Mouse (Mus musculus) neural tube, embryonic 14.5 days (tissue): ENCODE results near the gene Sgms1. TPM values are rescaled to one million over a fixed set of nuclear protein-coding genes. Genes with fewer than 3 reads are reported as not detected.

ENCODE experiments used
- ATAC-seq: fragments of 200-750 bp; cut with Nextera tagmentation; 2 replicates; pipeline ENCODE4 v1.8.0; 2017; ENCODE audit warnings: low read depth, mild to moderate bottlenecking, moderate TSS enrichment, moderate library complexity
- H3K27ac ChIP-seq: fragments of 300-500 bp; sonication (generic); 2 replicates; pipeline ENCODE4 v1.5.1; 2014; ENCODE audit warnings: low read depth, mild to moderate bottlenecking, control low read depth, low read length, moderate library complexity, mixed read lengths
- H3K27me3 ChIP-seq: fragments of 300-500 bp; sonication (generic); 2 replicates; pipeline ENCODE4 v1.6.1; 2014; ENCODE audit warnings: low read length; ENCODE audit not compliant: control insufficient read depth, insufficient read depth
- H3K36me3 ChIP-seq: fragments of 300-500 bp; sonication (generic); 2 replicates; pipeline ENCODE4 v1.6.1; 2014; ENCODE audit warnings: low read length, mixed read lengths; ENCODE audit not compliant: control insufficient read depth, insufficient read depth
- H3K4me1 ChIP-seq: fragments of 300-500 bp; sonication (generic); 2 replicates; pipeline ENCODE4 v1.6.1; 2014; ENCODE audit warnings: low read length; ENCODE audit not compliant: control insufficient read depth, insufficient read depth
- H3K4me2 ChIP-seq: fragments of 300-500 bp; sonication (generic); 2 replicates; pipeline ENCODE4 v1.6.1; 2014; ENCODE audit warnings: mild to moderate bottlenecking, low read depth, low read length, control low read depth
- H3K4me3 ChIP-seq: fragments of 300-500 bp; sonication (generic); 2 replicates; pipeline ENCODE4 v1.5.1; 2014; ENCODE audit warnings: low read depth, low read length, control low read depth, mixed read lengths
- H3K9ac ChIP-seq: fragments of 300-500 bp; sonication (generic); replicated peaks from 2 replicates; pipeline ENCODE4 v1.6.1; 2014; ENCODE audit warnings: low read depth, mild to moderate bottlenecking, control low read depth, low read length, mixed read lengths
- H3K9me3 ChIP-seq: fragments of 300-500 bp; sonication (generic); 2 replicates; pipeline ENCODE4 v1.6.1; 2016; ENCODE audit warnings: low read length; ENCODE audit not compliant: control insufficient read depth
- WGBS: fragments of 180-500 bp; shearing (Covaris S2); extraction: QIAGEN DNeasy Blood & Tissue Kit; methylation state at CpG from one replicate; pipeline ENCODE4 v1.1.7; 2014; 5-methylcytosine and 5-hydroxymethylcytosine counted together
- polyA plus RNA-seq: library from polyadenylated mRNA; unstranded; fragments of >200 nt; fragmentation: Nextera tagmentation; extraction: Ambion mirVana; gene quantifications from 2 replicates; pipeline ENCODE4 v1.2.1, GENCODE M21; 2014

Sgms1 gene
- polyA plus RNA-seq, 1 experiment from 2014 or later: 19.2 TPM

DNA sequence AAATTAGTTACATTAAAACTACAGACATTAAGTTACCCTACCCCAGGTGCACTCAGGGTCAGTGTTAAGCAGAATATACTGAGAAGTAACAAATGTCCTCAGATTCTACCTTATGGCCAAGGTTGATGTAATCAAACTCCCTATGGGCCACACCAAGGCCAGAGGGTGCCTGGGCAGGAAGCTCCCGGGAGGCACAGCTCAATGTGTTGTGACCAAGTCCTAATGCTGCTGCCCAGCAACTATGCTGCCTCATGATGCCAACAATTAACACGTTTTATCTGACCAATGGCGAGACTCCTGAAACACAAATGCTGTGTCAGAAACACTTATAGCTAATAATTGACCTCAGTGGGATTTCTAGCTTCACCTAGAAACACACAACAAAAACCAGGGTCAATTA is 197.9 kb downstream of the Sgms1 start:
- H3K9ac ChIP-seq: no peak overlapping the region
- ATAC-seq: no peak

DNA sequence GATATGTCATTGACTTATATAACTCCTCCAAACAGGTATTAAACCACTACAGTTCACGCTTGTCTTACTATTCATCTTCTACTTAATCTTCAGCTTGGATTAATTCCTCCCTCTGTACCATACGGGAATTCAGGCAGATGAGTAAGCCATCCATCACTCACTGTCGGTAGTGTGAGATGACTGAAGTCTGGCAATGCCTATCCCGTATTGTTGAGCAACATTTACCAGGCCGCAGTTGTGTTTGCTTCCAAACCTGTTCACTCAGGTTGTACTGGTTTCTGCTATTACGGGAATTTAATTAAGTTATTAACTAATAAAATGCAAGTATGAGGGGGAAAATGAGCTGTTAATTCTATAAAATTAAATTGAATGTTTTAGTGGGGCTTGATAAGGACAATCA is 199.6 kb downstream of the Sgms1 start:
- ATAC-seq: no peak
- H3K27ac ChIP-seq: no peak overlapping the region
- no peaks in the 10 kb centered on the region for H3K9me3 ChIP-seq
- H3K4me2 ChIP-seq: no peak overlapping the region
- no peaks in the 10 kb centered on the region for H3K27me3 ChIP-seq
- no peak overlapping the region for H3K4me3 ChIP-seq
- H3K4me1 ChIP-seq: no peaks in the 10 kb centered on the region
- H3K9ac ChIP-seq: no peak overlapping the region
- WGBS: 89% methylated on average over 6 of the region's 6 CpGs
- no peaks in the 10 kb centered on the region for H3K36me3 ChIP-seq

More for the DNA sequence above, 197.9 kb downstream of the Sgms1 start:
- H3K27ac ChIP-seq: no peak overlapping the region
- WGBS: 86% methylated on average over 3 of the region's 3 CpGs
- H3K36me3 ChIP-seq: no peaks in the 10 kb centered on the region
- H3K9me3 ChIP-seq: no peaks in the 10 kb centered on the region
- no peaks in the 10 kb centered on the region for H3K4me1 ChIP-seq
- H3K4me2 ChIP-seq: no peak overlapping the region
- no peak overlapping the region for H3K4me3 ChIP-seq
- no peaks in the 10 kb centered on the region for H3K27me3 ChIP-seq

DNA sequence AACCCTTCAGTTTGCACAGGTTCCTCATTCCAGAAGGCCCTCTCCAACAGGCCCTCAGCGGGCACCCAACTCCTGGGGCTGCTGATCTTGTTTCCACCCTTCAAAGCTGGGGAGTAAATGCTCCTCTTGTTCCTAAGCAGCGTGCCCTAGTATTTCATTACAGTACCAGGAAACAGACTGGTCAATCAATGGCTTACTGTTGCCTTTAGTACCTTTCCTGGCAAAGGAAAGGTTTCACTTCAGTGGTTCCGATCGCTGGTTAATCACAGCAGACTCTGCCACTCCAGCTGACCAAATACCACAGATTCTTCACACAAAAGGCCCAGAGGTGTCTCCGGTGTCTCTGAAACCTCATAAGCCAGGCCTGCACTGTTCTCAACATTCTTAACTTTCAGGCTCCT is 200.5 kb downstream of the Sgms1 start:
- H3K9ac ChIP-seq: no peak overlapping the region
- H3K4me3 ChIP-seq: no peak overlapping the region
- ATAC-seq: no peak
- H3K27ac ChIP-seq: no peak overlapping the region
- H3K27me3 ChIP-seq: no peaks in the 10 kb centered on the region
- no peaks in the 10 kb centered on the region for H3K36me3 ChIP-seq
- 80% methylated on average over 5 of the region's 5 CpGs for WGBS
- H3K4me2 ChIP-seq: no peak overlapping the region
- H3K9me3 ChIP-seq: no peaks in the 10 kb centered on the region
- no peaks in the 10 kb centered on the region for H3K4me1 ChIP-seq

DNA sequence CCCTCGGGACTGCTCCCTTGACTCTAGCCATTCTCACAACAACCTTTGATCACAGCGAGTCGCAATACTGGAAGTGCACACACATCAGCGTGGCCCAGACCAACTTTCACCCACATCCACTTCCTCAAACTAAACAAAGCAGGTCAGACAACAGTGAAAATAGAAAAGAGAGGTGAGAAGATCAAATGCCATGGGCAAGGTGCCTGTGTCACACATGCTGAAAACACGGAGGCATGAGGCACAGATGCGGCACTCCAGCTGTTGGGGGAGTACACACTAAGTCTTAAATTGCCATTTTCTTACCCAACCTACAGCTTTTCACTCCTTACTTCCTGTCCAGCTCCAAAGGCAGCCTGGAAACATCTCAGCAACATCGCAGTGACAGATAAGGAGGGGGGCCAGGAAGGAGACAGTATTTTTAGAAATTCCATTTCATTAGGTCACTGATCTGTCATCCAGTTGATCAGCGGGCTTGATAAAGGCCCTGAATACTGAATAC is 202.9 kb downstream of the Sgms1 start:
- ATAC-seq: no peak
- Histone ChIP-seq H3K4me3 (no peak overlapping the region), H3K9ac (no peak overlapping the region), H3K27me3 (no peaks in the 10 kb centered on the region), H3K4me1 (no peaks in the 10 kb centered on the region), H3K4me2 (no peak overlapping the region), H3K36me3 (no peaks in the 10 kb centered on the region), H3K27ac (no peak overlapping the region), H3K9me3 (no peaks in the 10 kb centered on the region)
- 88% methylated on average over 8 of the region's 8 CpGs for WGBS

DNA sequence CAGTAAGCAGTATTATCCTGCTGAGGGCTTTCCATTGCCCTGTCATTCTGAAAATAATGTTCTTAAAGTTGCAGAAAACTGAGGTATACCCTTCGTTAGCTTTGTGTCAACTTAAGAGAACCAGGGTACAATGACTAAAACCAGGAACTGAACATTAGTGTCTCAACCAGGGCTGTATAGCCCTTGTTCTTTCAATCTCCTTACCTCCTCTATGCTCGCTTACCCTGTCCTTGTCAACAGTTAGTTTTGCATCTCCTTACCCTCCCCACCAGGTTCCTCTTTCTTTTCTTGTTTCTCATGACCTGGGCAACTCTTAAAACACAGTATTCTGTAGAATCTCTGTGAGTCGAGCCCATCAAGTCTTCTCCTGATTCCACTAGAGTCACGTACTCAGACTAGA is 206.5 kb downstream of the Sgms1 start:
- Histone ChIP-seq H3K9me3 (no peaks in the 10 kb centered on the region), H3K4me2 (no peak overlapping the region), H3K27ac (no peak overlapping the region), H3K27me3 (no peaks in the 10 kb centered on the region), H3K36me3 (no peaks in the 10 kb centered on the region), H3K4me1 (no peaks in the 10 kb centered on the region), H3K4me3 (no peak overlapping the region), H3K9ac (no peak overlapping the region)
- ATAC-seq: no peak
- WGBS: 92% methylated on average over 4 of the region's 4 CpGs

DNA sequence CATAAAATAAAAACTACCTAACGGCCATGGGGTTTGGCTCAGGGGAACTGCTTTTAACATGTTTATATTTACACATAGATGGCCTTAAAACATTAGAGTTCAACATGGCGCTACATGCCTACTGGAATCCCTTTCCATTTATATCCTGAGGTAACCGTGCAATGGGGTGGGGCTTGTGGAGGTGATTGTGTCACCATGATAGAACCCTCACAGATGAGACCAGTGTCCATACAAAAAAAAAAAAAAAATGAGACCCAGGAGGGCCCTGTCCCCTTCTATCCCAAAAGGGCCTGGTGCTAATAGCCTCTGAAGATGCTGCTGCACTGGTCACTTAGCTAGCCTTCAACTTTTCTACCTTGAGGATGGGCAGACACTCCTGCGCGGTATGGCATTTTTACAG is 207.0 kb downstream of the Sgms1 start:
- Histone ChIP-seq H3K4me2 (no peak overlapping the region), H3K36me3 (no peaks in the 10 kb centered on the region), H3K4me3 (no peak overlapping the region), H3K27me3 (no peaks in the 10 kb centered on the region), H3K4me1 (no peaks in the 10 kb centered on the region), H3K27ac (no peak overlapping the region), H3K9ac (no peak overlapping the region), H3K9me3 (no peaks in the 10 kb centered on the region)
- 91% methylated on average over 5 of the region's 5 CpGs for WGBS
- ATAC-seq: no peak

DNA sequence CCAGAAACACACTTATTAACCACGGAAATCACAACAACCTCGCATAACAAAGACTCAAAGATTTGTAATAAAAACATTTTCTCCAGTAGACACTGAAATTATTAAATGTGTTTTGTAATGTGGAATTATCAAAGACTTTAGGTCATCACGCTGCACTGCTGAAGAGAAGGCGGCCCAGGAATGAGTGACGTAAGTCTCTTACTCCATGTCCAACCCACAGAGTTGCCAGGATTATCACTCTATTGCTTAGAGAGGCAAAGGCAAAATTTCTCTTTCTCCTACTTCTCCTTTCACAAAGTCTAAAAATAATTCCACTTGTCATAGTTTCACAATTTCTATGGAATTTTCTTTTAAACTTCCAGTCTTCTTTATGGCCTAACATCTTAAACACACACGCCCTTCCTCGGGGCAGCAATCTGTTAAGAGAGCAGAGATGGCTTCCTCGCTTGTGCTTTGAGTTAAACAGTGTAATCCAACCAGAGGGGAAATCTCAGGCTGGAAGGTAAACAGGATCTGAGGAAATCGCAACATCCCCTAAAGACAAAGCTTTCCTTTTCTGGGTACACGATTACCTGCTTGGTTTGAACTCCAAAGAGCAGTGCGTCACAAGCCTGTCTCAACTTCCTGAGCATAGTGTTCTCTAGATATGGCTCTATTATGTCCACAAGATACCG is 207.7 kb downstream of the Sgms1 start:
- Histone ChIP-seq H3K4me1 (no peaks in the 10 kb centered on the region), H3K4me2 (no peak overlapping the region), H3K9ac (no peak overlapping the region), H3K27me3 (no peaks in the 10 kb centered on the region), H3K9me3 (no peaks in the 10 kb centered on the region), H3K27ac (no peak overlapping the region), H3K36me3 (no peaks in the 10 kb centered on the region), H3K4me3 (no peak overlapping the region)
- no peak for ATAC-seq
- 92% methylated on average over 12 of the region's 12 CpGs for WGBS

DNA sequence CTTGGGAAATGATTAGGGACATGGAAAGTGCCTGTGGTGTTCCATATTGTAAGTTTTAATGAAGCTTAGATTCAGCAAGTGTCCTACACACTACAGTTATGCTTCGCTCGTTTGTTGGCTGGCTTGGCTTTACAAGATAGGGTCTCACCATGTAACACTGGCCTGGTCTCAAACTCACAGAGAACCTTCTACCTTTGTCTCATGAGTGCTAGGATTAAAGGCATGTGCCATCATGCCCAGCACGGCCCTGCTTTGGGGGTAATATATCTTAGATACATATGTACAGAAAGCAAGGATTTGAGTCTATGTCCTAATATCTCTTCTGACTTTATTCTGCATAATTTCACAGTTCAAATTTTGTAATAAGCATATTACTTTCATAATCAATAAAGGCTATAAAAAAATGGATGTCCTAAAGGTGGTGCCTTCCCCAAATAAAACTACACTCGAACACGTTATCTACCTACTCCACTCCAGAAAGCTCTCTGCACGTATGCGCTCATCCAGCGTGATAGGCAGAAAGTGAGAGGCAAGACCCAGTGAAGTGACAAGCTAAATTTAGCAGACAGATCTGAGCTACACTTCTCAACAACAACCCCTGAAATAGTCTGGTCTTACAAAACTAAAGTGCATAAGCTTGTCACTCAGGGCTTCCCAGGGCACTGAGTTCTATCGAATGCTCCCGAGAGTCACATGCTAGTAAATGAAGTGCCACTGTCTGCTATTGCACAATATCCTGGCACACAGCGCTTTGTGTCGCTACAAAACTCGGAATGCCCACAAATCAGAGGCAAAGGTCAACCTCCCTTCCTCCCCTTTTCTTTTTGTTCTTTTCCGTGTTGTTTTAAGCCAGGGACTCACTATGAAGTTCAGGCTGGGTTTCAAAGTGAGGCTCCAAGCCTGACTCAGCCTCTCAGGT is 208.5 kb downstream of the Sgms1 start:
- Histone ChIP-seq H3K4me1 (no peaks in the 10 kb centered on the region), H3K4me2 (no peak overlapping the region), H3K27me3 (no peaks in the 10 kb centered on the region), H3K36me3 (no peaks in the 10 kb centered on the region), H3K27ac (no peak overlapping the region), H3K9me3 (no peaks in the 10 kb centered on the region), H3K4me3 (no peak overlapping the region), H3K9ac (no peak overlapping the region)
- no peak for ATAC-seq
- WGBS: 80% methylated on average over 14 of the region's 14 CpGs

DNA sequence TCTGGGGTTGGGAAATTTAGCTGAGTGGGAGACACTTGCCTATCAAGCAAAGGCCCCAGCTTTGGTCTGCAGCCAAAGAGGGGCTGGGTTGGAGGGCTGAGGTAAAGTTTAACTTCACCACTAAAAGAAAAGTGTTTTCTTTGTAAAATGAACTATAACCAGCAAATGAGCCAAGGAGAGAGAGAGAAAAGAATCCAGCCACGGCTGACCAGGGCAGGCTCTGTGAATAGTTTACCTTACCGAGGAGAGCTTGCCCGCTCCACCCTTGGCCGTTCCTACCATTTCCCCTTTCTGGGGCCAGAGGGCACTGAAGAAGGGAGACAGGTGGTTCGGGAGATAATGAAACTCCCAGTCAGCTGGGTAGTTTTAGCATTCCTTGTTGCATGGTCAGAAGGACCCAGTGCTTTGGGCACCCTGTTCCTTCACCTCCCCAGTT is 209.5 kb downstream of the Sgms1 start:
- no peaks in the 10 kb centered on the region for H3K36me3 ChIP-seq
- H3K27ac ChIP-seq: no peak overlapping the region
- H3K4me3 ChIP-seq: no peak overlapping the region
- no peak overlapping the region for H3K4me2 ChIP-seq
- no peaks in the 10 kb centered on the region for H3K9me3 ChIP-seq
- no peaks in the 10 kb centered on the region for H3K4me1 ChIP-seq
- no peak for ATAC-seq
- H3K27me3 ChIP-seq: no peaks in the 10 kb centered on the region
- WGBS: 67% methylated on average over 5 of the region's 5 CpGs
- H3K9ac ChIP-seq: no peak overlapping the region
